Mouse (Mus musculus) heart, postnatal 0 days (tissue): ENCODE measurements around the gene Psmg3.

Experiments used
- CTCF ChIP-seq: IDR thresholded peaks from 2 replicates; pipeline ENCODE4 v1.5.1; 2016; ENCODE audit warnings: antibody characterized with exemption, control low read depth, low read depth
- EP300 ChIP-seq: IDR thresholded peaks from 2 replicates; pipeline ENCODE4 v1.6.1; 2016; ENCODE audit warnings: antibody characterized with exemption, low read depth

- TF ChIP-seq CTCF (peak; percentile 28), EP300 (no peak)
These were observed 22.6 kb downstream of the Psmg3 start for GRCm38 (mm10) chr5:139804107-139804551.
